Mouse (Mus musculus): ENCODE measurements around the gene Rpl13a. TPM values are rescaled to one million over a fixed set of nuclear protein-coding genes. Genes with fewer than 3 reads are reported as not detected.

Rpl13a gene
- total RNA-seq, 2 experiments from 2014 or later, result 643 to 706 TPM

GRCm38 (mm10) chr7:45092828-45093515 is 35.6 kb downstream of the Rpl13a start:
- no peak for DNase-seq (ENCODE audit: low spot score)

- peak; percentile 84 for DNase-seq (ENCODE audit: low spot score)
Measured at GRCm38 (mm10) chr7:45092048-45092447, 36.5 kb downstream of the Rpl13a start, which contains the start of gene Rcn3. TSS of gene Rcn3 (minus strand) at chr7:45092221.

- DNase-seq (ENCODE audit: low spot score), result no peak
Measured at GRCm38 (mm10) chr7:45091001-45091990, 37.3 kb downstream of the Rpl13a start.

- no peak for DNase-seq (ENCODE audit: low spot score)
Measured at GRCm38 (mm10) chr7:45090251-45090977, 38.1 kb downstream of the Rpl13a start.

GRCm38 (mm10) chr7:45088597-45088996 is 40.0 kb downstream of the Rpl13a start:
- no peak for DNase-seq (ENCODE audit: low spot score)

- no peak for DNase-seq (ENCODE audit: low spot score)
Measured at GRCm38 (mm10) chr7:45086084-45086483, 42.5 kb downstream of the Rpl13a start.

- DNase-seq (ENCODE audit: low spot score), result no peak
Measured at GRCm38 (mm10) chr7:45083300-45083890, 45.2 kb downstream of the Rpl13a start.

GRCm38 (mm10) chr7:45082401-45083299 is 45.9 kb downstream of the Rpl13a start:
- DNase-seq (ENCODE audit: low spot score), result peak; percentile 47

GRCm38 (mm10) chr7:45081016-45081415 is 47.5 kb downstream of the Rpl13a start:
- DNase-seq (ENCODE audit: low spot score), result no peak

GRCm38 (mm10) chr7:45079856-45080255 is 48.7 kb downstream of the Rpl13a start:
- DNase-seq (ENCODE audit: low spot score), result peak; percentile 92

- peak; percentile 79 for DNase-seq (ENCODE audit: low spot score)
Measured at GRCm38 (mm10) chr7:45078513-45078912, 50.0 kb downstream of the Rpl13a start.

- no peak for DNase-seq (ENCODE audit: low spot score)
Measured at GRCm38 (mm10) chr7:45077829-45078228, 50.7 kb downstream of the Rpl13a start.

GRCm38 (mm10) chr7:45077322-45077721 is 51.2 kb downstream of the Rpl13a start:
- no peak for DNase-seq (ENCODE audit: low spot score)

GRCm38 (mm10) chr7:45076501-45076900 is 52.1 kb downstream of the Rpl13a start:
- DNase-seq (ENCODE audit: low spot score), result no peak

Small RNA genes within 50 kb of the gene (microRNA-seq; reads per million reads assigned to microRNA genes)
- gene Mir150 (1,639 reads per million, percentile 87 among the genes with 10 or more reads in this experiment), gene Mir5121 (9.2 reads per million, percentile 22 among the genes with 10 or more reads in this experiment), gene Mir7055 (not detected)

Other genes starting within 250 kb of the Rpl13a start
- 10 to 100 TPM; 60.5 to 62.8 TPM for gene Med25, start 236.0 kb downstream of the Rpl13a start, total RNA-seq (2021)
- 10 to 100 TPM; 16.6 to 17.6 TPM for gene Fuz, start 232.7 kb downstream of the Rpl13a start, total RNA-seq (2021)
- gene Ap2a1, start 199.3 kb downstream of the Rpl13a start, total RNA-seq (2021), result 10 to 100 TPM; 59.8 to 64.4 TPM
- not detected for gene Tsks, start 185.6 kb downstream of the Rpl13a start, total RNA-seq (2021)
- gene Cpt1c, start 153.9 kb downstream of the Rpl13a start, total RNA-seq (2021), result 1 to 10 TPM in 1 of 2 experiments, under 1 TPM in 1; 0.64 to 1.4 TPM
- 100 to 1,000 TPM; 119 to 139 TPM for gene Prmt1, start 142.2 kb downstream of the Rpl13a start, total RNA-seq (2021)
- gene Irf3, start 131.1 kb downstream of the Rpl13a start, total RNA-seq (2021), result 10 to 100 TPM; 15.0 to 19.1 TPM
- gene Bcl2l12, start 130.0 kb downstream of the Rpl13a start, total RNA-seq (2021), result 1 to 10 TPM; 8.4 to 8.5 TPM
- gene Scaf1, start 112.4 kb downstream of the Rpl13a start, total RNA-seq (2021), result 10 to 100 TPM; 41.3 to 46.2 TPM
- 10 to 100 TPM; 20.8 to 26.8 TPM for gene Rras, start 110.8 kb downstream of the Rpl13a start, total RNA-seq (2021)
- 10 to 100 TPM; 13.1 to 16.0 TPM for gene Prr12, start 75.9 kb downstream of the Rpl13a start, total RNA-seq (2021)
- 10 to 100 TPM; 27.9 to 28.3 TPM for gene Nosip, start 66.3 kb downstream of the Rpl13a start, total RNA-seq (2021)
- gene Prrg2, start 66.1 kb downstream of the Rpl13a start, total RNA-seq (2021), result 10 to 100 TPM; 10.2 to 10.4 TPM
- gene Rcn3, start 36.5 kb downstream of the Rpl13a start, total RNA-seq (2021), result 10 to 100 TPM in 1 of 2 experiments, 1 to 10 TPM in 1; 8.0 to 12.5 TPM
- 10 to 100 TPM; 27.4 to 29.1 TPM for gene Fcgrt, start 24.9 kb downstream of the Rpl13a start, total RNA-seq (2021)
- 100 to 1,000 TPM; 490 to 529 TPM for gene Rps11, start 4.3 kb downstream of the Rpl13a start, total RNA-seq (2021)
- gene Gm45713, start 7.5 kb upstream of the Rpl13a start, total RNA-seq (2021), result 1 to 10 TPM in 1 of 2 experiments, not detected in 1; 1.2 TPM
- gene Flt3l, start 7.7 kb upstream of the Rpl13a start, total RNA-seq (2021), result 1 to 10 TPM; 1.8 to 3.0 TPM
- gene Pih1d1, start 25.5 kb upstream of the Rpl13a start, total RNA-seq (2021), result 10 to 100 TPM; 34.2 to 34.5 TPM
- gene Aldh16a1, start 25.8 kb upstream of the Rpl13a start, total RNA-seq (2021), result 10 to 100 TPM; 10.6 to 12.8 TPM
- under 1 TPM; 0.14 to 0.17 TPM for gene Slc17a7, start 35.2 kb upstream of the Rpl13a start, total RNA-seq (2021)
- not detected for gene Gfy, start 50.8 kb upstream of the Rpl13a start, total RNA-seq (2021)
- gene Pth2, start 52.2 kb upstream of the Rpl13a start, total RNA-seq (2021), result not detected
- not detected for gene Ccdc155, start 76.1 kb upstream of the Rpl13a start, total RNA-seq (2021)
- gene Dkkl1, start 83.4 kb upstream of the Rpl13a start, total RNA-seq (2021), result not detected
- 1 to 10 TPM; 1.2 to 1.3 TPM for gene Tead2, start 87.0 kb upstream of the Rpl13a start, total RNA-seq (2021)
- gene Cd37, start 110.4 kb upstream of the Rpl13a start, total RNA-seq (2021), result 1 to 10 TPM; 1.1 to 1.2 TPM
- not detected for gene Slc6a16, start 112.3 kb upstream of the Rpl13a start, total RNA-seq (2021)
- gene Slc6a21, start 148.8 kb upstream of the Rpl13a start, total RNA-seq (2021), result not detected
- 10 to 100 TPM; 25.9 to 31.3 TPM for gene Trpm4, start 205.0 kb upstream of the Rpl13a start, total RNA-seq (2021)
- 100 to 1,000 TPM; 877 to 904 TPM for gene Hrc, start 206.5 kb upstream of the Rpl13a start, total RNA-seq (2021)
- under 1 TPM; 0.11 to 0.21 TPM for gene Ppfia3, start 238.3 kb upstream of the Rpl13a start, total RNA-seq (2021)
- not detected for gene Lin7b, start 241.8 kb upstream of the Rpl13a start, total RNA-seq (2021)